Mouse (Mus musculus) spleen, adult 2 months (tissue): ENCODE results near the gene Adcy1.

Experiments
- CTCF ChIP-seq: fragments of 200-500 bp; IDR thresholded peaks from 2 replicates; pipeline ENCODE4 v1.5.1; 2011; ENCODE audit warnings: mild to moderate bottlenecking, inconsistent platforms; ENCODE audit not compliant: insufficient read depth, insufficient read length, insufficient replicate concordance; ENCODE audit errors: extremely low read depth
- POLR2A ChIP-seq: fragments of 200-500 bp; IDR thresholded peaks from 2 replicates; pipeline ENCODE4 v1.6.1; 2011; ENCODE audit warnings: low read depth, low read length, inconsistent platforms

DNA sequence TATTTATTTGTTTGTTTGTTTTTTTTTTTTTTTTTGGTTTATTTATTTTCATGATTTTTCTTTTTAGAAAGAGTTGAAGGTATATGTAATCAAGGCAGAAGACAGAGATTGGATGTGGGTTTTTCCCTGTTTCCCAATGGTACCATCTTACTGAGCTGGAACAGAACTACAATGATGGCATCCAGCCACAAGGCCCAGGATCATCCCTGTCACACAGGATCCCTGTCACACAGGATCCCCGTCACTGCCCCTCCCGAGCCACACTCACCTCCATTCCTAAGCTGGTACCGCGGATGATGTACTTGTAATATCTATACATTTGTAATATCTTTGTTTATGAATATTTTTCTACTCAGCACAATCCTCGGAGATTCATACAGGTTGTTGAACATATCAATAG, 27.8 kb downstream of the Adcy1 start:
- TF ChIP-seq CTCF (no peak), POLR2A (no peak)
